Mouse (Mus musculus) gastrocnemius, adult 2 months (tissue): ENCODE results near the gene Mcm10. TPM values are rescaled to one million over a fixed set of nuclear protein-coding genes. Genes with fewer than 3 reads are reported as not detected.

ENCODE experiments used
- DNase-seq: peaks from one replicate; pipeline ENCODE4 v3.0.0; 2022
- H3K27ac ChIP-seq: fragments of 200-600 bp; 2 replicates; pipeline ENCODE4 v1.8.1; 2022; ENCODE audit warnings: mild to moderate bottlenecking
- H3K4me3 ChIP-seq: fragments of 200-600 bp; 2 replicates; pipeline ENCODE4 v1.8.1; 2022; ENCODE audit warnings: mild to moderate bottlenecking, moderate library complexity
- CTCF ChIP-seq: fragments of 200-600 bp; IDR thresholded peaks from 2 replicates; pipeline ENCODE4 v1.8.1; 2022; ENCODE audit warnings: antibody characterized with exemption, mild to moderate bottlenecking, moderate library complexity
- intact Hi-C: fragments of 180-260 bp; cut with DNase I; formaldehyde crosslinking; loops from one replicate; pipeline ENCODE4 v1.15.1; 2025
- total RNA-seq, 2 experiments: library from RNA; stranded (reverse); gene quantifications; 2 replicates each; pipeline ENCODE4 v1.2.3; 2021

Gene Mcm10
- total RNA-seq, 2 experiments from 2014 or later, result 0.08 TPM; not detected in 1

DNA sequence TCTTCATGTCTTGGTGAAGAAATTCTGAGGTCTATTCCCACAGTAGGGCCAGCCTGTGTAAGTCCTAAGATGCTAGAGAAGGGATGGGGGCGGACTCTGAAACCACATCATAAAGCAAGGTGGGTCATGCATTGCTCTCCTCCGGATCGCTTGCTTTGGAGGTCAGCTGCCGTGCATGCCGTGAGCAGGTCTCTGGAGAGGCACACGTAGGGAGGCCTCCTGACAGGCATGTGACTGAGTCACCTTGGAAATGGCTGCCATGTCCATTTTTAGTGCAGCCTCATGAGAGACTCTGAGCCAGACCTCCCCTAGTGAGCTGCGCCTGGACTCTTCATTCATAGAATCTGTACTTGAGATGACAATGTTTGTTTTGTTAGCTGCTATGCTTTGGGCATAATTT is 15.5 kb upstream of the Mcm10 start:
- Histone ChIP-seq H3K27ac (peak overlapping the region; percentile 65), H3K4me3 (no peak overlapping the region)
- TF ChIP-seq CTCF, result no peak
- intact Hi-C loops, result loop anchor here (5.0 kb wide), 1 partner anchor 34 kb away; the partner anchor contains the start of gene Optn
- peak; percentile 45 for DNase-seq

DNA sequence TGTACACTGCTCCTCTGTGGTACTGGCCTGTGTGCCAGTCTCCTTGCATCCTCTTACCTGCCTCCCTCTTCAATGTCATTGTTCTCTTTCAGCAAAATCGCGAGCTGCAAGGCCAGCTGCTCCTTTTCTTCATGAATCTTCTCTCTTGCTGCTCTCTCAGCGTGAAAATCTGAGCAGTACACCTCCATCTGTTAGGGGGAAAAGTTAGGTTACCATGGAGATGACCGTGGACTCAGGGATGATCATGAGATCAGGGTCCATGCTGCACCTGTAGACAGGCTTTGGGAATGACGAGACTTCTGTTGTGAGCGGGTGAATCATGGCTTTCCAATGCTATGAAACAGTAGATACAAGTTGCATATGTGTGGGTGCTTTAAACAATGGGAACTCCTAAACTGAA is 14.5 kb upstream of the Mcm10 start:
- intact Hi-C loops, result loop anchor here (5.0 kb wide), 1 partner anchor 35 kb away; the partner anchor contains the start of gene Optn
- Histone ChIP-seq H3K4me3 (no peak overlapping the region), H3K27ac (no peak overlapping the region)
- DNase-seq, result no peak
- TF ChIP-seq CTCF, result no peak

DNA sequence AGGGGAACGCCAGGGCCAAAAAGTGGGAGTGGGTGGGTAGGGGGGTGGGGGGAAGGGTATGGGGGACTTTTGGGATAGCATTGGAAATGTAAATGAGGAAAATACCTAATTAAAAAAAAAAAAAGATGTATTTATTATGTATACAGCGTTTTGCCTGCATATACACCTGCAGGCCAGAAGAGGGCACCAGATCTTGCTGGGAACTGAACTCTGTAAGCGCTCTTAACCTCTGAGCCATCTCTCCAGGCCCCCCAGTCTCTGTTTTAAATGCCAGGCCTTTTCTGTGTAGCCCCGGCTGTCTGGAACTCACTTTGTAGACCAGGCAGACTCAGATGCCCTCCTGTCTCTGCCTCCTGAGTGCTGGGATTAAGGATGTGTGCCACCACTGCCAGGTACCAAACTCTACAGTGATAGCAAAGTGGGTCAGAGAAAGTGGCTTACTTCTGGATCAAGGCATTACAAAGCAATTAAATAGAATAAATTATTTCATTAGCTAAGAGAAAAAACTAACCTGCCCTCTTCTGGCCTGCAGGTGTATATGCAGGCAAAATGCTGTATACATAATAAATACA is 12.7 kb upstream of the Mcm10 start:
- no peak for DNase-seq
- Histone ChIP-seq H3K27ac (peak overlapping the region; percentile 40; the same call in 1 of the 2 replicates), H3K4me3 (no peak overlapping the region)
- peak; percentile 50 for TF ChIP-seq CTCF
- intact Hi-C loops, result loop anchor here (5.0 kb wide), 1 partner anchor 37 kb away; the partner anchor contains the start of gene Optn

DNA sequence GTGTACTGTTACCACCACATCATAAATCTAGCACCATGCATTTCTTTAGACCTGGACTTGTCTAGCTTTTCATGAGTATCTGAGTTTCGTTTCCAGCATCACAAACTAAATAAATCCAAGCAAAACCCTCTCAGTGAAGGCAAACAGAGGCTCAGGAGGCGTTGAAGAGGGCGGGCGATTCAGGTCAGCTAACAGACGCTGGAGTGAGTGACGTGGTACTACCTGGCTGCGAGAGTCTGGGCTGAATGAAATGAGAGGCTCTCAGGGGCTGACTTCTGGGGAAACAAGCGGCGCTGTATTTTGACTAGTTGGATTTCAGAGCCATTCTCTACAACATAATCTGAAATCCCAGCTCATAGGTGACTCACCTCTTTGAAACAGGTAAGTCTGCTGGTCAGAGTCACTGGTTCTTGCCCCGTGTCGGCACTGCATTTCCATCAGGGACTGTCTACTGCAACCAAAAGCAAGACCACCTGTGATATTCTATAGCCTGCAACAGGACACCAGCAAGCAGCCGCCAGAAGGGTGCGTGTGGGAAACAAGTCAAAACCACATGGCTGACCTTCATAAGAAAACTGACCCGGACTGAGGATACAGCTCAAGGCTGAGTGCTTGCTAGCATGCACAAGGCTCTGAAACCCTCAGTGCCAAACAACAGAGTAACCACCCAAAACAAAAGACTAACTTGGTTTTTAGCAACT is 11.3 kb upstream of the Mcm10 start:
- H3K27ac ChIP-seq, result peak overlapping the region; percentile 80
- H3K4me3 ChIP-seq, result no peak overlapping the region; the same call in 1 of the 2 replicates
- peak; percentile 56 for DNase-seq
- intact Hi-C loops, result no loop called here
- TF ChIP-seq CTCF, result no peak

DNA sequence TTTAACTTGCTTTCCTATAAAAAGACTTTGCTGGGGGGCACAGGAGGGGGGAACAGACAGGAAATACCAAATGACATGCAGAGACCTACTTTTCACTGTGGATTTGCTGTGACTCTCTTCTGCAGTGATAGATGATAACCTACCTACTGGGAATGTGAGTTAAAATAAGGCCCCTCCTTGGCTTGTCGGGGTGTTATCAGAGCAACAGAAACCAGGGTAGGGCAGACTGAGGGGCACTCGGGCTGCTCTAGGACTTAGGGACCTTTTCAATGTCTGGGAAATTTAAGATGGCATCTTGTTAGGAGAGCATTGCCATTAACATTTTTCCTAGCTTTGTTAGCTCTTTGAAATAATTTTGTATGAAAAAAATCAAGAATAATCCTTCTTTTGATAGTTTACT is 10.7 kb upstream of the Mcm10 start:
- no peak overlapping the region for H3K4me3 ChIP-seq
- intact Hi-C loops, result no loop called here
- no peak for TF ChIP-seq CTCF
- H3K27ac ChIP-seq, result peak overlapping the region; percentile 80
- DNase-seq, result no peak

DNA sequence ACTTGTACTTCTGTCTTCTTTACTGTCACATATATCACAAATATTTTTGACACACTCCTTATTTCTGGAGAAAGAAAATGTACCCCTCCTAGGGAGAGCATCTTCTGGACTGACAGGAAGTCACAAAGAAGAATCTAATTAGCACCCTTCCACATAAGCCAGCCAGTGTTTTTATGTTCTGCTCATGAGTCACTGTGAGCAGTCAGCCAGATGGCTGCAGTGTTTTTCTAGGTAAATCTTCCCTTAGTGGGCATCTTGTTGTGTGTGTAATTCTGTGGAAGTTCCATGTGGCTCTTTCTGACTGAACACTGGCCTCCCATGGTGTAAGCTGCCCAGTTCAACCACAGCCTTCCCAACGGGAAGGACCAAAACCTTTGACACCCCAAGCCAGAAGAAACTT is 7.1 kb upstream of the Mcm10 start:
- no peak overlapping the region for H3K4me3 ChIP-seq
- no peak for TF ChIP-seq CTCF
- intact Hi-C loops, result no loop called here

DNA sequence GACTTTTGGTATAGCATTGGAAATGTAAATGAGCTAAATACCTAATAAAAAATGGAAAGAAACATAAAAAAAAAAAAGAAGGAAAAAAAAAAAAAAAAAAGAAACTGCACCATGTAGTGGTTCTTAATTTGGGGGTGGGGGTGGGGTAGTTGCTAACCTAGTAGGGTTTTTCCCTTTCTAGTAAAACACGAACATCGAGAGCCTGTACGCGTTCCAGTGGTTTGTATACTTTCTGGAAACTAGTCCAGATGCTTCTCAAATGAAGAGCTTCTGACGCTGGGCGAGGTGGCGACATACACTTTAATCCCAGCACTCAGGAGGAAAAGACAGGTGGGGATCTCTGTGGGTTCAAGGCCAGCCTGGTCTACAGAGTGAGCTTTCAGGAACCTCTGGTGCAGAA is 4.3 kb upstream of the Mcm10 start:
- DNase-seq, result no peak
- intact Hi-C loops, result no loop called here
- Histone ChIP-seq H3K27ac (no peak overlapping the region), H3K4me3 (no peak overlapping the region)
- no peak for TF ChIP-seq CTCF

More for the DNA sequence above, 7.1 kb upstream of the Mcm10 start:
- DNase-seq, result no peak
- H3K27ac ChIP-seq, result no peak overlapping the region

DNA sequence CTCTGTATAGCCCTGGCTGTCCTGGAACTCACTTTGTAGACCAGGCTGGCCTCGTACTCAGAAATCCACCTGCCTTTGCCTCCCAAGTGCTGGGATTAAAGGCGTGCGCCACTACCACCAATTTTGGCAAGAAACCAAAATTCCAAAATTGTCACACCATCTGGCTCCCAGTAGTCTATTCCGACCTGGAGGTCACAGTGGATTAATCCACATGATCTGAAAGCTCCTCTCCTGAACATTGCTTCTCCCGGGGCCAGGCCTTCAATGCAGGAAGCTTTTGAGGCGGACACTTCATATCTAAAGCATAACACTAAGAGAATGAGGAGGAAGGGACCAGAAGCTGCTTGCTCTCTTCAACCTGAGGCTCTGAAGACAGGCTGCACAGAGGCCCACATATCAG is 2.9 kb upstream of the Mcm10 start:
- Histone ChIP-seq H3K4me3 (no peak overlapping the region), H3K27ac (no peak overlapping the region)
- DNase-seq, result no peak
- intact Hi-C loops, result no loop called here
- no peak for TF ChIP-seq CTCF

DNA sequence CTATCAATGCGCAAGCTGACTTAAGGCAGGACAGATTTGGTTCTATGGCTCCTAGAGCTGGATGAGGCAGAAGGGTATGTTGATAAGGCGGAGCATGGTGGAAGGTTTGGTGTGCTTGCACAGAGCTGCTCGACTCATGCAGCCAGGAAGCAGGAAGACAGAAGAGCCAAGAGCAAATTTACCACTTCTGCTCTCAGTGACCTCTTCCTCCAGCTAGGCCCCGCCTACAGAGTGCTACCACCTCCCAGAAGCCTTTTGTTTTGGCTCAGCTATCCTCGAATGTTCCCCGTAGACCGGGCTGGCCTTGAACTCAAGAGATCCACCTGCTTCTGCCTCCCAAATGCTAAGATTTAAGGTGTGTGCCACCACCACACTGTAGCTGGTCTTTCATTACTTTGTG is 2.0 kb upstream of the Mcm10 start:
- intact Hi-C loops, result loop anchor here (5.0 kb wide), 1 partner anchor 97 kb away; the partner anchor contains the start of gene Phyh
- no peak overlapping the region for H3K4me3 ChIP-seq
- DNase-seq, result no peak
- TF ChIP-seq CTCF, result no peak
- H3K27ac ChIP-seq, result no peak overlapping the region

DNA sequence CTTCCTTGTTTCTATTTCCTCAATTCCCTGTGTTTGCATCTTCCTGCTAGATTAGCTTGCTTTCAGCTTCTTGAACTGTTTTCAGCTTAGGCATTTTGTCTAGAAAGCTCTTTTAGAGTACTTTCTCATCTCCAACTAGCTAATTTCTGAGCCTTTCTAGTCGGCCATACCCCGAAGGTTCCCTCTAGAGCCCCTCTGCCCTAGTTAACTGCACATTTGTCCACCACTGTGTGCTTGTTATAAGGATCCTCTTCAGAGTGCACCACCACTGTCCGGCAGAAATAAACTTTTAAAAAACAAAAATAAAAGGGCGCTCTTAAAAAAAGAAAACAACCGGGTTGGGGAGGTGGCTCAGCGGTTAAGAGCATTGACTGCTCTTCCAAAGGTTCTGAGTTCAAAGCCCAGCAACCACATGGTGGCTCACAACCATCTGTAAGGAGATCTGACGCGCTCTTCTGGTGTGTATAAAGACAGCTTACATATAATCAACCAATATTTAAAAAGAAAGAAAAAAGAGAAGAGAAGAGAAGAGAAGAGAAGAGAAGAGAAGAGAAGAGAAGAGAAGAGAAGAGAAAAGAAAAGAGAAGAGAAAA is 597 bp downstream of the Mcm10 start:
- intact Hi-C loops, result loop anchor here (5.0 kb wide), 1 partner anchor 95 kb away; the partner anchor contains the start of gene Phyh
- H3K4me3 ChIP-seq, result peak overlapping the region; percentile 76
- no peak overlapping the region for H3K27ac ChIP-seq
- no peak for TF ChIP-seq CTCF
- DNase-seq, result no peak

DNA sequence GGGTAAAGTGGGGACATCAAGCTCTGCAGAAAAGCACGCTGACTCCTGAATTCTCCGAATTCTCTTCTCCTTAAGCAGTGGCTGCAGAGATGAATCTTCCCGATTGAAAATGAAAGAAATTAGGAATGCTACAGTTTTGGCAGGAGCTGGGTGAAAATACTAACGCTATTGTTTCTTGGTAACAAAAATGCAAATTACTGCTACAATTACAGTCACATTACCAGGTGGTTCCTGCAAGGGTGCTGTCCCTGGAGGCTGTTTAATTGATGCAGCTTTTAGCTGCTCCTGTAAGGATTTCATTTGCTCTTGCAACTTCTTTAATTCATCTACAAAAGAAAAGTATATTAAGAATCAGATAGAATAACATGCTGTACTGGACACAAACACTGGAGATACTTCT is 5.5 kb downstream of the Mcm10 start:
- intact Hi-C loops, result no loop called here
- H3K27ac ChIP-seq, result no peak overlapping the region

DNA sequence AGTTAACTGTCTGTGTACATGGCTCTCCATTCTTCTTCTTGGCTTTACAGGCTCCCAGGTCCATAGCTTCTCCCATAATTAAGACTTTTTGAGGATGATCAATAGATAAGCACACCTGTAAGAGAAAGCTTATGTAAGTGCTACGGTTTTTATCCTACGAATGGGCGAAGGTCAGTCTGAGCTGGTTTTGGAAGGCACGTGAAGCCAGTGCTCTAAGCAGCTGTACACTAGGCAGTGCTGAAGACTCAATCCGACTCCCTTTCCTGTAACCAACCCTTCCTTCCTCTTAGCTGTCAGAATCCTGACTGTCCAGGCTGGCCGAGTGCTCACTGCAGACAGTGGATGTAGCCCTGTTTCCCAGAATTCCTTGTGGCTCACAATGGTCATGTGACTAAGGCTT is 11.3 kb downstream of the Mcm10 start:
- Histone ChIP-seq H3K4me3 (no peak overlapping the region), H3K27ac (no peak overlapping the region)
- no peak for TF ChIP-seq CTCF
- DNase-seq, result no peak
- intact Hi-C loops, result no loop called here

More for the DNA sequence above, 5.5 kb downstream of the Mcm10 start:
- no peak for DNase-seq
- no peak overlapping the region for H3K4me3 ChIP-seq
- no peak for TF ChIP-seq CTCF

DNA sequence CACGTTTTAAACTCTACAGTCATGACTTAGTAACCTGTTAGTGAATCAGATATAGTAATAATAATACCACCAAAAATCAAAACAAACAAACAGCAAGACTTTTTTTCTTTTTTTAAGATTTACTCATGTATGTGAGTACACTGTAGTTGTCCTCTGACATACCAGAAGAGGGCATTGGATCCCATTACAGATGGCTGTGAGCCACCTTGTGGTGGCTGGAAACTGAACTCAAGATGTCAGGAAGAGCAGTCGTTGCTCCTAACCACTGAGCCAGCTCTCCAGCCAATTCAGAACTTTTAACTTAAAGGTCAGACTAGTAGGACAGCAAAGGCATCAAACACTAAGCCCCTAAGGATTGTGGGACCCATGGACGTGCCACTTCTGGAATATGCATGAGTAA is 13.7 kb downstream of the Mcm10 start:
- intact Hi-C loops, result no loop called here
- no peak overlapping the region for H3K27ac ChIP-seq
- peak; percentile 26 for TF ChIP-seq CTCF
- no peak overlapping the region for H3K4me3 ChIP-seq
- no peak for DNase-seq
